Mouse (Mus musculus) testis, adult 2 months (tissue): Measurements from ENCODE around the gene Usp20.

ENCODE experiments used
- CTCF ChIP-seq: fragments of 200-500 bp; IDR thresholded peaks from 2 replicates; pipeline ENCODE4 v1.5.1; 2012; ENCODE audit warnings: low read depth, mild to moderate bottlenecking, inconsistent platforms, low read length, moderate library complexity; ENCODE audit not compliant: control insufficient read depth, insufficient read depth, insufficient replicate concordance
- POLR2A ChIP-seq: fragments of 200-500 bp; IDR thresholded peaks from 2 replicates; pipeline ENCODE4 v1.6.1; 2012; ENCODE audit warnings: low read depth, mild to moderate bottlenecking, inconsistent platforms, low read length, moderate library complexity; ENCODE audit not compliant: control insufficient read depth

GRCm38 (mm10) chr2:31058443-31058842, 76.4 kb downstream of the Usp20 start:
- no peak for TF ChIP-seq CTCF
- TF ChIP-seq POLR2A, result no peak
